Mouse (Mus musculus) heart, embryonic 12.5 days (tissue): ENCODE results near the gene Megf8. TPM values are rescaled to one million over a fixed set of nuclear protein-coding genes. Genes with fewer than 3 reads are reported as not detected.
"Not testable (repeated sequence)": the region's sequence is repeated elsewhere in the genome, so short reads cannot be mapped to it uniquely, and the experiment has no call there.

Source experiments
- ATAC-seq: fragments of 200-750 bp; cut with Nextera tagmentation; 2 replicates; pipeline ENCODE4 v1.8.0; 2017; ENCODE audit warnings: moderate TSS enrichment, moderate library complexity; ENCODE audit not compliant: insufficient number of reproducible peaks, low FRiP score
- H3K27ac ChIP-seq: fragments of 300-500 bp; sonication (generic); 2 replicates; pipeline ENCODE4 v1.5.1; 2016; ENCODE audit warnings: mild to moderate bottlenecking, moderate library complexity; ENCODE audit not compliant: poor library complexity, severe bottlenecking
- H3K27me3 ChIP-seq: fragments of 300-500 bp; sonication (generic); replicated peaks from 2 replicates; pipeline ENCODE4 v1.6.1; 2016; ENCODE audit warnings: mild to moderate bottlenecking, moderate library complexity
- H3K36me3 ChIP-seq: fragments of 300-500 bp; sonication (generic); 2 replicates; pipeline ENCODE4 v1.6.1; 2016; ENCODE audit warnings: mild to moderate bottlenecking, moderate library complexity
- H3K4me1 ChIP-seq: fragments of 300-500 bp; sonication (generic); replicated peaks from 2 replicates; pipeline ENCODE4 v1.6.1; 2016; ENCODE audit warnings: mild to moderate bottlenecking
- H3K4me2 ChIP-seq: fragments of 300-500 bp; sonication (generic); 2 replicates; pipeline ENCODE4 v1.6.1; 2016; ENCODE audit warnings: mild to moderate bottlenecking, moderate library complexity
- H3K4me3 ChIP-seq: fragments of 300-500 bp; sonication (generic); 2 replicates; pipeline ENCODE4 v1.5.1; 2016; ENCODE audit warnings: mild to moderate bottlenecking
- H3K9ac ChIP-seq: fragments of 300-500 bp; sonication (generic); 2 replicates; pipeline ENCODE4 v1.6.1; 2016; ENCODE audit warnings: mild to moderate bottlenecking, moderate library complexity
- H3K9me3 ChIP-seq: fragments of 300-500 bp; sonication (generic); replicated peaks from 2 replicates; pipeline ENCODE4 v1.6.1; 2016; ENCODE audit warnings: mild to moderate bottlenecking, moderate library complexity
- WGBS: fragments of 180-500 bp; shearing (Covaris S2); methylation state at CpG from one replicate; pipeline ENCODE4 v1.1.7; 2016; 5-methylcytosine and 5-hydroxymethylcytosine counted together
- polyA plus RNA-seq: library from polyadenylated mRNA; unstranded; fragments of >200 nt; fragmentation: Nextera tagmentation; extraction: Ambion mirVana; gene quantifications from 2 replicates; pipeline ENCODE4 v1.2.1, GENCODE M21; 2016

The Megf8 gene
- polyA plus RNA-seq, 1 experiment from 2014 or later = 10.3 TPM

DNA sequence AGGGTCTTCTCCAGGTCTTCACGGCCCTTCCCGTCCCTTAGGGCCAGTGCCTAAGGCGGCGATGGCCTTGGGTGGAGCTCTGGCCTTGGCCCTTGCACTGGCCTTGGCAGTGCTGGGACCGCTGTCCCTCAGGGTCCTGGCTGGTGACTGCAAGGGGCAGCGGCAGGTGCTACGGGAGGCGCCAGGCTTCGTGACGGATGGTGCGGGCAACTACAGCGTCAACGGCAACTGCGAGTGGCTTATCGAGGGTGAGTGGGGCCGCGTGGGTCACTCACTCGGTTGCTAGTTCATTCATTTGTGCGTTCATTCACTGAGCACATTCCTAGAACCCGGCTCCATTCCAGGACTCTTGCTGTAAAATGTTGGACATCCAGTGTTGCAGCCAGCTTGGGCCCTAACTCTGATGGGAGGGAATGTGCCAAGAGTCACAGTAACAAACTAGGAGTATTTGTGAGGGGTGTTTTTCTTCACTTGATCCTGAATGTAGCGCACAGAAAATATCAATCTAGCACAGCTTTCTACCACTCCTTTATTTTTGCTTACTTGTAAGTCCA, 559 bp downstream of the Megf8 start:
- peak overlapping the region; percentile 69 for H3K27ac ChIP-seq
- H3K9me3 ChIP-seq = no peaks in the 10 kb centered on the region
- H3K27me3 ChIP-seq = peaks cover 32% of the 10 kb centered on the region
- H3K9ac ChIP-seq = peak overlapping the region; percentile 83
- H3K36me3 ChIP-seq = no peaks in the 10 kb centered on the region
- H3K4me3 ChIP-seq = peak overlapping the region; percentile 62
- H3K4me1 ChIP-seq = peaks cover 35% of the 10 kb centered on the region
- peak overlapping the region; percentile 97 for H3K4me2 ChIP-seq
- WGBS = 17% methylated on average over 21 of the region's 21 CpGs
- 0 out of 2 replicates have a peak, but pooled peaks have one; percentile 1 for ATAC-seq

DNA sequence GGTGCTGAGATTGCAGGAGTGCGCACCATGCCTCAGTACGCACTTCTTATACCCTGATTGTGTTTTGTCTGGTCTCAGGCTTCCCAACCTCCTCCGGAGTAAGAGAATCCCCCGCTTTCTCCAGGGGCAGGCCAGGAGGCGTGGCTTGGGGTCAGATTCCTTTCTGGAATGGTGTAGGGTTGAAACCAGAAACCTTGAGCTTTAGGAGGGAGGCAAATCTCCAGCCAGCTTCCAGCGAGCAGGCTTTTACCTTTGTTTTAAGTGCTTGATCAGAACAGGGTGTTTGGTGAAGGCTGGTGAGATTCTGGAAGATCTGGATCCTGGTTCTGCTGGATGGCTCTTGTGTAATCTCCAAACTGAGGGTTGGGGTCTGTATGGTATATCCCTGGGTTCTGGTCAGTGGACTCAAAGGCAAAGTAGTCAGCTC, 5.1 kb downstream of the Megf8 start:
- H3K4me3 ChIP-seq = peak overlapping the region; percentile 14
- peak; percentile 48; the same call in 1 of the 2 replicates for ATAC-seq
- WGBS = 6% methylated on average over 6 of the region's 6 CpGs
- no peaks in the 10 kb centered on the region for H3K27me3 ChIP-seq
- H3K4me2 ChIP-seq = peak overlapping the region; percentile 38
- no peaks in the 10 kb centered on the region for H3K9me3 ChIP-seq
- H3K27ac ChIP-seq = peak overlapping the region; percentile 83
- peak overlapping the region; percentile 28; the same call in 1 of the 2 replicates for H3K9ac ChIP-seq
- no peaks in the 10 kb centered on the region for H3K36me3 ChIP-seq
- H3K4me1 ChIP-seq = peaks cover 22% of the 10 kb centered on the region

DNA sequence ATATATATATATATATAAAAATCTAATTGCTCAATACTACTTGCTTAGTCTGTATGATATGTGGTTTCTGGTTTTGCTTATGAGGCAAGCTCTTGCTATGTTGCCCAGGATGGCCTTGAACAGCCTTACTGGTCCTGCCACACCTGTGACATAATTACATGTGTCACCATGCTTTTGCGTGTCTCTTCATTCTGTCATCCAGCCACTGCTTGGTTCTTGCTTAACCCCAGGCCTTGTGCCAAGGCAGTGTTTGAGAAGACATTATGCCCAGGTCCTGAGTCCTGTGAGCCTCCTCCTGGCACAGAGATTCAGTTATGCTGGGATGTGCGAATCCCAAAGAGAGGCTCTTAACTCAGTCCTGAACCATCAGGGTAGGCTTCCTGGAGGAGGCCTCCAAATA, 6.3 kb downstream of the Megf8 start:
- WGBS = 84% methylated on average over 2 of the region's 2 CpGs
- ATAC-seq = no peak
- Histone ChIP-seq H3K4me1 (peaks cover 16% of the 10 kb centered on the region), H3K27me3 (no peaks in the 10 kb centered on the region), H3K36me3 (peaks cover 8% of the 10 kb centered on the region; the same call in 1 of the 2 replicates), H3K9me3 (no peaks in the 10 kb centered on the region), H3K4me2 (no peak overlapping the region; the same call in 1 of the 2 replicates), H3K4me3 (no peak overlapping the region), H3K27ac (no peak overlapping the region), H3K9ac (no peak overlapping the region)

DNA sequence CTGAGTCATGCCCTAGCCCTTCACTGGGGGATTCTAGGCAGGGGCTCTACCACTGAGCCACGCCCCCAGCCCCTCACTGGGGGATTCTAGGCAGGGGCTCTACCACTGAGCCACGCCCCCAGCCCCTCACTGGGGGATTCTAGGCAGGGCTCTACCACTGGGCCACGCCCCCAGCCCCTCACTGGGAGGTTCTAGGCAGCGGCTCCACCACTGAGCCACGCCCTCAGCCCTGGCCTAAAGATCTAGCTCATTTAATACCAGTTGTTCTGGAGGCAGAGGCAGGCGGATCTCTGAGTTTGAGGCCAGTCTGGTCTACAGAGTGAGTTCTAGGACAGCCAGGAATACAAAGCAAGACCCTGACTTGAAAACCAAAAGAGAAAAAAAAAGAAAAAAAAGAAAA, 8.5 kb downstream of the Megf8 start:
- ATAC-seq = not testable (repeated sequence)
- 85% methylated on average over 6 of the region's 6 CpGs for WGBS

DNA sequence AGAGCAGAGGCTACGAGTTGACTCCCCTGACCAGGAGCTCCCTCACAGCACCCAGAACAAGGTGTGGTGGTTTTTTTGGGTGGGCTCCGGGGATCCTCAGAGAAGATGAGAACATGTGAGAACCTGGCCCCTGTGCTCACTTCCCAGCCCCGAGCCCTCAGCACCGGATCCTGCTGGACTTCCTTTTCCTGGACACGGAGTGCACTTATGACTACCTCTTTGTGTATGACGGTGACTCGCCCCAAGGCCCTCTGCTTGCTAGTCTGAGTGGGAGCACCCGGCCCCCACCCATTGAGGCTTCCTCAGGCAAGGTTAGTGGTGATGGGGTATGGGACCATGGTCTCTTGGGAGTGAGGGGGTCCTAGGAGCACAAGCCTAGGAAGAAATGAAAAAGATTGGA, 9.3 kb downstream of the Megf8 start:
- WGBS = 73% methylated on average over 8 of the region's 8 CpGs
- Histone ChIP-seq H3K9ac (no peak overlapping the region), H3K27me3 (no peaks in the 10 kb centered on the region), H3K4me3 (no peak overlapping the region), H3K4me2 (no peak overlapping the region), H3K9me3 (no peaks in the 10 kb centered on the region), H3K27ac (no peak overlapping the region), H3K4me1 (peaks cover 14% of the 10 kb centered on the region), H3K36me3 (peaks cover 30% of the 10 kb centered on the region)
- no peak for ATAC-seq

More for the DNA sequence above, 8.5 kb downstream of the Megf8 start:
- H3K9ac ChIP-seq, H3K9me3 ChIP-seq, H3K27me3 ChIP-seq, H3K4me2 ChIP-seq, H3K27ac ChIP-seq, H3K4me3 ChIP-seq: not testable (repeated sequence)
- peaks cover 22% of the 10 kb centered on the region for H3K36me3 ChIP-seq
- peaks cover 16% of the 10 kb centered on the region for H3K4me1 ChIP-seq

DNA sequence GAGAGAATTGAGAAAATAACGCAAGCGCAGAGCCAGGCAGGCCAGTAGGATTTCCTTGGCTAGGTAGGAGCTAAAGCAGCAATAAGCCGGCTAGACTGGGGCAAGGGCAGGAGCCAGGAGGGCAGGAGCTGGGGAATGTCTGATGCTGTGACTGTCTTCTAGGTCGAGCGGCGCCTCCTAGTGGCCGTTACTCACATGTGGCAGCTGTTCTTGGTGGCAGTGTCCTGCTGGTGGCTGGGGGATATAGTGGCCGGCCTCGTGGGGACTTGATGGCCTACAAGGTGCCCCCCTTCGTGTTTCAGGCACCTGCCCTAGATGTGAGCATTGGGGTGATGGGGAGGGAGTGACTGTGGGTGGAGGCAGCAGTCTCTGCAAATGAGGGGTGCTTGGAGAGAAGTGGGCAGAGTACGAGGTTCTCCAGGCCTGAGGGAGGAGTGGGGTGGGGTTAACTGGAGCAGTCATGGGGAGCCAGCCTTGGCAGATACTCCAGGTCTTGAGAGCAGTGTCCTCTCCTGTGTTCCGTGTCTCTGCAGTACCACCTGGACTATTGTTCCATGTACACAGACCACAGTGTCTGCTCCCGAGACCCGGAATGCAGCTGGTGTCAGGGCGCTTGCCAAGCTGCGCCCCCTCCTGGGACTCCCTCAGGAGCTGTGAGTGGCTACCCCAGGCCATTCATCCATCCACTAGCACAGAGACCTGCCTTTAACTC, 16.8 kb downstream of the Megf8 start:
- WGBS = 41% methylated on average over 16 of the region's 16 CpGs
- Histone ChIP-seq H3K27ac (no peak overlapping the region), H3K4me3 (no peak overlapping the region), H3K9me3 (no peaks in the 10 kb centered on the region), H3K4me1 (no peaks in the 10 kb centered on the region), H3K27me3 (no peaks in the 10 kb centered on the region), H3K4me2 (no peak overlapping the region), H3K9ac (0 out of 2 replicates have a peak overlapping the region, but pooled peaks have one; percentile 25), H3K36me3 (peaks cover 57% of the 10 kb centered on the region)
- peak; percentile 38 for ATAC-seq

DNA sequence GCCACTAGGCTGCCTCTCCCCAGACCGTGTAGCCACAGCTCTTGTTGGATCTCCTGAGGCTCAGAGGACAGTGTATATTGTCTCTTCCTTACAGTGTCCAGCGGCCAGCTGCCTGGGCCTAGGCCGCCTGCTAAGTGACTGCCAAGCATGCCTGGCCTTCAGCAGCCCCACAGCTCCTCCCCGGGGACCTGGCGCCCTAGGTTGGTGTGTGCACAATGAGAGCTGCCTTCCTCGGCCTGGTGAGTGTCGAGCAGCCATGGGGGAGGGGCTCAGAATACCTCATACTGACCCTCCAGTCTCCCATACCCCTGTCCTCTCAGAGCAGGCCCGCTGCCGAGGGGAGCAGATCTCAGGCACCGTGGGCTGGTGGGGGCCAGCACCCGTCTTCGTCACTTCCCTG, 17.5 kb downstream of the Megf8 start:
- 76% methylated on average over 12 of the region's 12 CpGs for WGBS
- H3K4me3 ChIP-seq = no peak overlapping the region
- H3K27ac ChIP-seq = no peak overlapping the region
- ATAC-seq = no peak
- H3K36me3 ChIP-seq = peaks cover 60% of the 10 kb centered on the region
- H3K4me1 ChIP-seq = no peaks in the 10 kb centered on the region
- H3K4me2 ChIP-seq = no peak overlapping the region
- no peaks in the 10 kb centered on the region for H3K27me3 ChIP-seq
- no peak overlapping the region for H3K9ac ChIP-seq
- H3K9me3 ChIP-seq = no peaks in the 10 kb centered on the region

DNA sequence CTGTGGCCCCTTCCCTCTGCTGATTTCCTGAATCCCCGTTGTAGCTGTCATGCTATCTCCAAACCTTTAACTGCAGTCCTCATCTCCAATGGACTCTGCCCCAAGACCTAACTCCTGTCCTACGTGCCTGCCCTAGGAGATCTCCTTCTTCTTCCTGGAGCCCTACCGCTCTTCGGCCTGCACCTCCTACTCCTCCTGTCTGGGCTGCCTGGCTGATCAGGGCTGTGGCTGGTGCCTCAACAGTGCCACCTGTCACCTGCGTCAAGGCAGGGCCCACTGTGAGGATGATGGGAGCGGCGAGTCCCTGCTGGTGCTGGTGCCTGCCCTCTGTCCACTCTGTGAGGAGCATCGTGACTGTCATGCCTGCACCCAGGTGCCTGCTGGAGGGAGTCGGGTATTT, 22.4 kb downstream of the Megf8 start:
- no peaks in the 10 kb centered on the region for H3K27me3 ChIP-seq
- H3K9ac ChIP-seq = no peak overlapping the region
- no peak overlapping the region for H3K4me2 ChIP-seq
- 85% methylated on average over 9 of the region's 9 CpGs for WGBS
- H3K4me1 ChIP-seq = no peaks in the 10 kb centered on the region
- no peak for ATAC-seq
- no peak overlapping the region for H3K27ac ChIP-seq
- H3K4me3 ChIP-seq = no peak overlapping the region
- H3K9me3 ChIP-seq = no peaks in the 10 kb centered on the region
- peaks cover 79% of the 10 kb centered on the region for H3K36me3 ChIP-seq

DNA sequence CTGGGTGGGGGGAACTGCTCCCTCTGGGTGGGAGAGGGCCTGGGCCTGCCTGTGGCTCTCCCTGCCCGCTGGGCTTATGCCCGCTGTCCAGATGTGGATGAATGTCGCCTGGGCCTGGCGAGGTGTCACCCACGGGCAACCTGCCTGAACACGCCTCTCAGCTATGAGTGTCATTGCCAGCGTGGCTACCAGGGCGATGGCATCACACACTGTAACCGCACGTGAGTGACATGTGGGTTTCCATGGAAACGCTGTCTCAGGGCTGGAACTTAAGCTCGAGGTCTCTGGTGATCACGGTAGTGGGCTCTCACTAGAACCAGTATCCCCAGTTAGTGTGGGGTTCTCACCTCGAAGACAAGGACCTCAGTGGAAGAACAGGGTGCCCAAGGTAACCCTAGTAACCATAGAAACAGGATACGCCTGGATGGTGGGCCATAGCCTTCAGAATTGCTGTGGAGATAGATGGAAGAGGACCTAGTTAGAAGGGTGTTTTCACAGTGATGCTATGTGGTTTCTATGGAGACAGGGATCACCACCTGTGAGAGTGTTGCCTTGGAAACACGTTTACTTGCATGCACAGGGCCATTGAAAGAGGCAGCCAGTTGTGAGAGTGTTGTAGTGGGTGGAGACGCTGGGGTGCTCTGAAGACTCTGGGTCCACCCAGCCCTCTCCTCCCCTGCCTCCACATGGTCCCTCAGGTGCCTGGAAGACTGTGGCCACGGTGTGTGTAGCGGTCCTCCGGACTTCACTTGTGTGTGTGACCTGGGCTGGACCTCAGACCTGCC, 24.2 kb downstream of the Megf8 start:
- H3K4me1 ChIP-seq = peaks cover 6% of the 10 kb centered on the region; the same call in 1 of the 2 replicates
- H3K4me2 ChIP-seq = no peak overlapping the region
- 86% methylated on average over 20 of the region's 20 CpGs for WGBS
- H3K9ac ChIP-seq = no peak overlapping the region
- H3K36me3 ChIP-seq = peaks cover 71% of the 10 kb centered on the region
- H3K9me3 ChIP-seq = no peaks in the 10 kb centered on the region
- no peak overlapping the region for H3K4me3 ChIP-seq
- H3K27me3 ChIP-seq = no peaks in the 10 kb centered on the region
- ATAC-seq = no peak
- no peak overlapping the region for H3K27ac ChIP-seq

DNA sequence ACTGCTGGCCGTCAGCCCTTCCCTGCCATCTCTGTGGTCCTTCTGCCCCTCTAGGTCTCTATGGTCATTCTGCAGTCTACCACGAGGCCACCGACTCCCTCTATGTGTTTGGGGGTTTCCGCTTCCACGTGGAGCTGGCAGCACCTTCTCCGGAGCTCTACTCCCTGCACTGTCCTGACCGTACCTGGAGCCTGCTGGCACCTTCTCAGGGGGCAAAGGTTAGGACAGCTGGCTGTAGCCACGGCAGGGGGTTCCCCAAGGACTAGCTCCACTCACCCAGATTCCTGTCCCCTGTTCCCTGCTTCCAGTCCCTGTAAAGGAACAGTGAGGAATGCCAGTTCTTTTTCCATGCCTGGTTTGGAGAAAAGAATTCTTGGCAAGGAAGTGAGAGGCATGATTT, 31.9 kb downstream of the Megf8 start:
- Histone ChIP-seq H3K4me1 (peaks cover 6% of the 10 kb centered on the region; the same call in 1 of the 2 replicates), H3K4me3 (no peak overlapping the region), H3K4me2 (no peak overlapping the region), H3K27ac (no peak overlapping the region), H3K9me3 (peaks cover 12% of the 10 kb centered on the region), H3K36me3 (peaks cover 79% of the 10 kb centered on the region), H3K9ac (no peak overlapping the region), H3K27me3 (no peaks in the 10 kb centered on the region)
- ATAC-seq = no peak
- 81% methylated on average over 8 of the region's 8 CpGs for WGBS

DNA sequence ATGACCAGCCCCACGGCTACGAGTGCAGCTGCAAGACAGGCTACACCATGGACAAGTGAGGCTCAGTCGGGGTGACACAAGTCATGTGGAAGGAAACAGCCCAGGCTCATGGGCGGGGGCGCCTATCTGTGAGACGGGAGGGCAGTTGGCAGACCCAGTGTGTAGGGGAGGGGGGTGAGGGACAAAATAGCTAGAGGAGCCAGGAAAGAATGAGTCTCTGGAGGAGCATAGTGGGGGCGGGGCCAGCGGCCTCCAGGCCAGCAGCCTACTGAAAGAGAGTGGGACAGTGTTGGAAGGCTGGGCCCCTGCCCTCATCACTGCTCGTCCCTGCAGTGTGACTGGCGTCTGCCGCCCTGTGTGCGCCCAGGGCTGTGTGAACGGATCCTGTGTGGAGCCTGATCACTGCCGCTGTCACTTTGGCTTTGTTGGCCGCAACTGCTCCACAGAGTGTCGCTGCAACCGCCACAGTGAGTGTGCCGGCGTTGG, 41.8 kb downstream of the Megf8 start:
- no peak overlapping the region for H3K4me3 ChIP-seq
- 71% methylated on average over 19 of the region's 19 CpGs for WGBS
- no peak overlapping the region for H3K4me2 ChIP-seq
- H3K4me1 ChIP-seq = peaks cover 13% of the 10 kb centered on the region
- H3K9me3 ChIP-seq = no peaks in the 10 kb centered on the region
- H3K27me3 ChIP-seq = no peaks in the 10 kb centered on the region
- H3K36me3 ChIP-seq = peaks cover 81% of the 10 kb centered on the region
- peak overlapping the region; percentile 15; the same call in 1 of the 2 replicates for H3K9ac ChIP-seq
- no peak overlapping the region for H3K27ac ChIP-seq
- ATAC-seq = peak; percentile 62
